Mouse (Mus musculus): ENCODE data around the gene Egfr.

DNA sequence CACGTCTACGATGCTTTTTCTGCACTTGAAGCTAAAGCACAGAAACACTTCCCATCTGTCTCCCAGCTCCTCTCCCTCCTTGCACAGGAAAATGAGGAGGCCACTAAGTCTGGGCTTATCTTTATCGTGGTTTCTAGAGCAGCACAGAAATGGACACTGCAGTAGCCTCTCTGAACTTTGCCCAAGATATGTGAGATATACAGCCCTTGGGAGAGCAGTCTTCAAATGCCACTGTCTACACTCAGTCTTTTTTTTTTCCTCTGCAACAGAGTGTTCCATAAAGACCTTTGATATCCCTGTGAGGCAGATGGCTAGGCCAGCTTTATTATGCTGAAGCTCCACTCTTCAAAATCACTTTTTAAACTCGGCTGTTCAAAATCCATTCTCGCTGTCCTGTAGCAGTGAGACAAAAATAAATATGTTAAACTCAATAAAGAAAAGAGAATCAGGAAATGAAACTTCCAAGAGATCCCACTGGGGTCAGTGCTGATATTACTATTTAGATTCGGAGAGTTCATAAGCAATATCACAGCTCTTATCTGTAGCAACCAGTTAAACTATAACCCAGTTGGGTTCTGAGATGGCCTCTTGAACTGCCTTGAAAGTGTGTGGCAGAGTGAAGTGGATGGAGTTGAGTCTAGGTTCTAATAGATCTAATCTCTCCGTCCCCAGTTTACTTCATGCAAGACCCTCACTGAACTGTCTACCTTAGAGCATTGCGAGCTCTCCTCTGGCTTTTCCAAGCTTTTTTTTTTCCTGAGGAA is 148.8 kb downstream of the Egfr start:
- no peak for TF ChIP-seq CTCF (IDR thresholded peaks at IDR 0.05; ENCODE audit: borderline replicate concordance, insufficient read depth, low read depth, low read length)
- TF ChIP-seq POLR2A (IDR thresholded peaks at IDR 0.05; ENCODE audit: borderline replicate concordance, insufficient read depth, low read length), result no peak

Measured in cerebellum, adult 2 months (tissue).